Mouse (Mus musculus) lung, embryonic 16.5 days (tissue): Measurements from ENCODE around the gene Smad6. TPM values are rescaled to one million over a fixed set of nuclear protein-coding genes. Genes with fewer than 3 reads are reported as not detected.

ENCODE experiments used
- ATAC-seq: fragments of 200-750 bp; cut with Nextera tagmentation; 2 replicates; pipeline ENCODE4 v1.8.0; 2017; ENCODE audit warnings: low read depth, mild to moderate bottlenecking, moderate library complexity
- H3K27ac ChIP-seq: fragments of 300-500 bp; sonication (generic); 2 replicates; pipeline ENCODE4 v1.5.1; 2014; ENCODE audit warnings: mild to moderate bottlenecking, control low read depth, low read length
- H3K27me3 ChIP-seq: fragments of 300-500 bp; sonication (generic); 2 replicates; pipeline ENCODE4 v1.6.1; 2014; ENCODE audit warnings: low read depth, low read length, mixed read lengths; ENCODE audit not compliant: control insufficient read depth, insufficient read depth
- H3K36me3 ChIP-seq: fragments of 300-500 bp; sonication (generic); 2 replicates; pipeline ENCODE4 v1.6.1; 2014; ENCODE audit warnings: low read length; ENCODE audit not compliant: control insufficient read depth, insufficient read depth
- H3K4me1 ChIP-seq: fragments of 300-500 bp; sonication (generic); replicated peaks from 2 replicates; pipeline ENCODE4 v1.6.1; 2014; ENCODE audit warnings: low read length, mixed read lengths; ENCODE audit not compliant: control insufficient read depth, insufficient read depth
- H3K4me2 ChIP-seq: fragments of 300-500 bp; sonication (generic); 2 replicates; pipeline ENCODE4 v1.6.1; 2014; ENCODE audit warnings: low read depth, low read length, control low read depth
- H3K4me3 ChIP-seq: fragments of 300-500 bp; sonication (generic); 2 replicates; pipeline ENCODE4 v1.5.1; 2014; ENCODE audit warnings: mild to moderate bottlenecking, low read length, control low read depth
- H3K9ac ChIP-seq: fragments of 300-500 bp; sonication (generic); 2 replicates; pipeline ENCODE4 v1.6.1; 2014; ENCODE audit warnings: low read length, control low read depth
- H3K9me3 ChIP-seq: fragments of 300-500 bp; sonication (generic); 2 replicates; pipeline ENCODE4 v1.6.1; 2016; ENCODE audit warnings: low read length; ENCODE audit not compliant: control insufficient read depth
- WGBS: fragments of 180-500 bp; shearing (Covaris S2); extraction: QIAGEN DNeasy Blood & Tissue Kit; methylation state at CpG from one replicate; pipeline ENCODE4 v1.1.7; 2014; 5-methylcytosine and 5-hydroxymethylcytosine counted together
- polyA plus RNA-seq: library from polyadenylated mRNA; unstranded; fragments of >200 nt; fragmentation: Nextera tagmentation; extraction: Ambion mirVana; gene quantifications from 2 replicates; pipeline ENCODE4 v1.2.1, GENCODE M21; 2015

Gene Smad6
- polyA plus RNA-seq, 1 experiment from 2014 or later: 8.6 TPM

DNA sequence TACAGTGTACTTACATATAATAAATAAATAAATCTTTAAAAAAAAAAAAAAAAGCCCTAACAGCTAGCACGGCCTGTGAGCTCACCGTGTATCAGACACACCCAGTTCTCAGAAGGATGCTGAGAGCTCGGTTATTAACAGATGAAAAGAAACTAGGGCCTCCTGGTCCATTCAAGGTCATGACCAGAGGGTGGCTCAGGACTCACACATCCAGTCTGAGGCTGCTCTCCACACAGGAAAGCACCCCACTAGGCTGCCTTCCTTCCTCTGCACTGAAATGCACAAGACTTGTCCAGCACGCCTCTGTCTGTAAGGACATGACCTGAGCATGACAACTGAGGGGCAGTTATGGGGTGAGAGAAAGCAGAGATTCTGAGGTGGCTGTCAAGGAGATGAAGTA is 50.3 kb downstream of the Smad6 start:
- H3K36me3 ChIP-seq: no peaks in the 10 kb centered on the region
- H3K4me3 ChIP-seq: no peak overlapping the region
- 36% methylated on average over 4 of the region's 4 CpGs for WGBS
- peak overlapping the region; percentile 19; the same call in 1 of the 2 replicates for H3K27ac ChIP-seq
- no peak overlapping the region; the same call in 1 of the 2 replicates for H3K9ac ChIP-seq
- H3K4me1 ChIP-seq: peaks cover 86% of the 10 kb centered on the region
- no peaks in the 10 kb centered on the region for H3K27me3 ChIP-seq
- no peak for ATAC-seq
- H3K9me3 ChIP-seq: no peaks in the 10 kb centered on the region
- H3K4me2 ChIP-seq: no peak overlapping the region

DNA sequence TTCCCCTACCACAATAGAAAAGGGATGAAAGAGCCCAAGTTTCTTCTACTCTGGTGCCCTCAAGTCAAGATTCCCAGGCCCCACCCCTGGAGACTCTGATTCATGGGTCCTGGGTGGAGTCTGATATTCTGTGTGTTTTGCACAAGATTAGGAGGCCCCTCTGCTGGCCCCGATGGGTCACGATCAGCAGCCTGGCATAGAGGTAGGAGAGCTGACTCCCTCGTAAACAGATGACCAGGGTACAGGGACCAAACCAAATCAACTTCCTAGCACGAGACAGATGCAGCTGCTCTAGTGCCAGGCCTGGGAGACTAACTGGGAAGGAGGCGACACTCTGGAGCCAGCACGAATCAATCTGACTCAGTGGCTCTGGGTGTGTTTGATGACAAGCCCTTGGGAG is 51.0 kb downstream of the Smad6 start:
- 51% methylated on average over 6 of the region's 6 CpGs for WGBS
- Histone ChIP-seq H3K36me3 (no peaks in the 10 kb centered on the region), H3K9ac (peak overlapping the region; percentile 30), H3K9me3 (no peaks in the 10 kb centered on the region), H3K4me1 (peaks cover 86% of the 10 kb centered on the region), H3K27me3 (no peaks in the 10 kb centered on the region), H3K4me2 (no peak overlapping the region), H3K27ac (peak overlapping the region; percentile 91), H3K4me3 (no peak overlapping the region)
- ATAC-seq: no peak

DNA sequence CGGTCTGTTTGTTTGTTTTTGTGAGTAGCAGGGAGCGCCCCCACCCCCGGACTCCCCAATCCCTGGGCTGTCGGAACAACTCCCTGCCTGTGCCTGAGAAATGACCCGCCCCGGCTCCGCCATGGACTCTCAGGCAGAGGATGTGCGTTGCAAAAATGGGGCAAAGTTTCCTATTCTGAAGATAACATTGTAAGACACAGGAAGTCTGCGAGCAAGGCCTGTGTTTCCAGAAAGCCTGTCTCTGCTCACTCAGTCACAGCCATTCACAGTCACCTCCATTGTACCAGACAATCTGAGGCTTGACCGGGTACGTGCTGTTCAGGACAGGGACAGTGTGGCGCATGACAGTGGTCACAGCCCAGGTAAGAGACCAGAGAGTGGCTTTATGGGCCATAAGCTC is 51.5 kb downstream of the Smad6 start:
- no peaks in the 10 kb centered on the region for H3K36me3 ChIP-seq
- H3K27ac ChIP-seq: peak overlapping the region; percentile 91
- ATAC-seq: no peak
- H3K4me3 ChIP-seq: no peak overlapping the region
- H3K4me2 ChIP-seq: no peak overlapping the region
- no peaks in the 10 kb centered on the region for H3K27me3 ChIP-seq
- H3K4me1 ChIP-seq: peaks cover 86% of the 10 kb centered on the region
- H3K9me3 ChIP-seq: no peaks in the 10 kb centered on the region
- 32% methylated on average over 12 of the region's 12 CpGs for WGBS
- H3K9ac ChIP-seq: peak overlapping the region; percentile 30; the same call in 1 of the 2 replicates

DNA sequence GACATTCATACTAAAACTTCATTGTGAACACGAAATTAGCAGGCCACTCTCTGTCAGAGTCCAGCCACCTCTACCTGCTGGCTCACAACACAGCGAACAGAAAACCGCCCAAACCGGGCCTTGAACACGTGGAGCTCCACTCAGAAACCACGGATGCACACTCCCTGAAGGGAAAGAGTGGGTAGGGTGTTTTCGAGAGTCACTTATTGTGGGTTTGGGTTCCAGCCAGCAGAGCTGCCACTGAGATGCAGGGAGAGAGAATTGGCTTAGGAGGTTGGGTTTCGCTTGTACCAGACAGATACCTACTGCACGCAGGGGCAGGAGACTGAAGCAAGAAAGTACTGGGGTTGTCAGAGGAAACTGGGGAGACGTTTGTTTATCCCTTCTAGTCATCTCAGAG is 52.4 kb downstream of the Smad6 start:
- no peak overlapping the region for H3K4me2 ChIP-seq
- H3K4me3 ChIP-seq: no peak overlapping the region
- ATAC-seq: no peak
- H3K9ac ChIP-seq: no peak overlapping the region
- peak overlapping the region; percentile 91 for H3K27ac ChIP-seq
- H3K9me3 ChIP-seq: no peaks in the 10 kb centered on the region
- H3K36me3 ChIP-seq: no peaks in the 10 kb centered on the region
- 57% methylated on average over 10 of the region's 10 CpGs for WGBS
- peaks cover 85% of the 10 kb centered on the region for H3K4me1 ChIP-seq
- H3K27me3 ChIP-seq: no peaks in the 10 kb centered on the region

DNA sequence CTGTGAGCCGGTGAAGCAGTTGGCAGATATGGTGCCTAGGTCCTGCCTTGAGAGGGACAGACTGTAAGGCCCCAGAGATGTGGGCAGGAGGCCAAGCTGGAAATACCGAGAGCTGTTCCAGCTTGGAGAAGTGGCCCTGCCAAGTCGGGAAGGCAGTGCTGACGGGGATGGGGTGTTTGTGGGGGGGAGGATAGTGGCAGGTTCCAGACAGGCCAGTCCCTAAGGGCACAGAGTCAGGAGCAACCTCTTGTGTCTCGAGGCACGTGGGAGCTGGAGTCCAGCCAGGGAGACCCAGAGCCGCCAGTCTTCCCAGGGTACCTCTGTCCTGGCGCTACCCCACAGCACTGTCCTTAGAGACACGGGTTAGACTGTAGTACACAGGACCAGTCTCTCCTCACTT is 53.3 kb downstream of the Smad6 start:
- ATAC-seq: peak; percentile 83
- Histone ChIP-seq H3K4me2 (peak overlapping the region; percentile 19; the same call in 1 of the 2 replicates), H3K4me3 (no peak overlapping the region), H3K9me3 (no peaks in the 10 kb centered on the region), H3K9ac (no peak overlapping the region; the same call in 1 of the 2 replicates), H3K27ac (peak overlapping the region; percentile 91), H3K27me3 (no peaks in the 10 kb centered on the region), H3K36me3 (no peaks in the 10 kb centered on the region), H3K4me1 (peaks cover 88% of the 10 kb centered on the region)
- 9% methylated on average over 9 of the region's 9 CpGs for WGBS

DNA sequence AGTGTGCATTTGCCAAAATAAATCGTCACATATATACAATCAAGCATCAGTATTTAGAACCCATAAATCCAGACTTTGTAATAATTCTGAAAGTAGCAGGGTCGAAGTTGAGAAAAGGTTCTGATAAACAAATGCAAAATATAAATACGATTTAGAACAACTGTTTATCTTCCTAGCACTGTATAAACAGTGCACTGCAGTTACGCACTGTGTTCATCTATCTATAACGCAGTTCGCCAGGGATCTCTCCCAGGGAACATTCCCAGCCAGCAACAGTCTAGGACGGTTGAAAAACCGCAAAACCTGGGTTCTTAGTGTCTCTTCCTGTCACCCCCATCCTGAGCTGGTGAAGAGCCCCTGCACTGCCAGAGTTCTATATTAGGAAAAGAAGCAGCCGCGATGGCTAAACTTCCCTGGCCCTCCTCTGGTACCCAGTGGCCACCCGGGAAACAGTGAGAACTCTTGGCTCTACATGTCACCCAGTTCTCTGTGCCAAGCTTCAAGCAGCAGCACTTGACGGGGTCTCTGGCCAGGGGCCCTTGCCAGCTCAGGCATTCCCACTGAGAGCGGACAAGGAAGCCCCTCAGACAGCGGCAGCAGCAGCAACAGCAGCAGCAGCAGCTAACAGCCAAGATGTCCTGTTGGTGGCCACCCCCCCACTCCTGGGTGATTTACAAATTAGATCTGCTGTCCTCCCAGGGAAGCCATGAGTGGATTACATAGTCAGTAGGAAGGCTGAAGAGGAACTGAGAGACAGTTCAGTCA is 54.3 kb downstream of the Smad6 start:
- 24% methylated on average over 14 of the region's 14 CpGs for WGBS

DNA sequence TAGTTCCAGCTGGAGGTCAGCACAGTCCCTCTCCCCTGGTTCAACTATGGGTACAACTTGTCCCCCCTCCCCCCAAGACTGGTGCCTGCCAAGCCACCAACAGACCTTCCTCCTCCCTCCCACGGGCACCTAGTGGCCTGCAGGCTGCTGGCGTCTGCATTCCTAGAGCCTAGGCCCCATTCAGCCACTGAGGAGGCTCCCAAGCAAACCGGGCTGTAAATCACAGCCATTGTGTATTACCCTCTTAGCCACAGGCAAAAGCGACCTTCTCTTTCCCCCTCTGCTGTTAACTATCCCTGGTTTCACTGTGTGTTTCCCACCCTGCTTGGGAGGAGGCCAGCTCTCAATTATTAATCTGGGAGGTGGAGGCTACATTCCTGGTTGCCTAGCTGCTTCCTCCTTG is 56.3 kb downstream of the Smad6 start:
- peak overlapping the region; percentile 17 for H3K4me2 ChIP-seq
- H3K9me3 ChIP-seq: no peaks in the 10 kb centered on the region
- H3K4me3 ChIP-seq: no peak overlapping the region
- H3K4me1 ChIP-seq: peaks cover 90% of the 10 kb centered on the region
- WGBS: 19% methylated on average over 4 of the region's 4 CpGs
- no peaks in the 10 kb centered on the region for H3K27me3 ChIP-seq
- peak overlapping the region; percentile 74 for H3K27ac ChIP-seq
- no peak for ATAC-seq
- H3K9ac ChIP-seq: peak overlapping the region; percentile 34; the same call in 1 of the 2 replicates
- no peaks in the 10 kb centered on the region for H3K36me3 ChIP-seq

More for the DNA sequence above, 54.3 kb downstream of the Smad6 start:
- Histone ChIP-seq H3K9me3 (no peaks in the 10 kb centered on the region), H3K4me1 (peaks cover 91% of the 10 kb centered on the region), H3K36me3 (no peaks in the 10 kb centered on the region), H3K4me3 (peak overlapping the region; percentile 4; the same call in 1 of the 2 replicates), H3K4me2 (peak overlapping the region; percentile 19; the same call in 1 of the 2 replicates), H3K27me3 (no peaks in the 10 kb centered on the region), H3K9ac (peak overlapping the region; percentile 21), H3K27ac (peak overlapping the region; percentile 91)
- ATAC-seq: peak; percentile 63

DNA sequence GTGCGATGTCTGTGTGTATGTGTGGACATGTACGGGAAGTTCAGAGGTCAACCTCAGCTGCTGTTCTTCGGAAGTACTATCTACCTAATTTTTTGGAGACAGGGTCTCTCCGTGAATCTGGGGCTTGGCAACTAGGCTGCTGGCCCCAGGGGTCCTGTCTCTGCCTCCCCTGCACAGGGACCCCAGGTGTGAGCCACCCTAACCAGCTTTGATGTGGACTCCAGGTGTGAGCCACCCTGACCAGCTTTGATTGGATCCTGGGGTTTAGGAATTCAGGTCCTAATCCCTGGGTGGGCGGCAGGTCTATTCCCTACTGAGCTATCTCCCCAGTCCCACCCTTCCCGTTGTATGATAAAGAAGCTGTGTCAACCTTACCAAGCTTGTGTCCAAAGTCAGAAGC is 60.0 kb downstream of the Smad6 start:
- Histone ChIP-seq H3K36me3 (no peaks in the 10 kb centered on the region), H3K4me3 (no peak overlapping the region), H3K9me3 (no peaks in the 10 kb centered on the region), H3K27me3 (no peaks in the 10 kb centered on the region), H3K27ac (no peak overlapping the region), H3K9ac (no peak overlapping the region), H3K4me2 (no peak overlapping the region), H3K4me1 (peaks cover 86% of the 10 kb centered on the region)
- 79% methylated on average over 6 of the region's 6 CpGs for WGBS
- ATAC-seq: no peak

DNA sequence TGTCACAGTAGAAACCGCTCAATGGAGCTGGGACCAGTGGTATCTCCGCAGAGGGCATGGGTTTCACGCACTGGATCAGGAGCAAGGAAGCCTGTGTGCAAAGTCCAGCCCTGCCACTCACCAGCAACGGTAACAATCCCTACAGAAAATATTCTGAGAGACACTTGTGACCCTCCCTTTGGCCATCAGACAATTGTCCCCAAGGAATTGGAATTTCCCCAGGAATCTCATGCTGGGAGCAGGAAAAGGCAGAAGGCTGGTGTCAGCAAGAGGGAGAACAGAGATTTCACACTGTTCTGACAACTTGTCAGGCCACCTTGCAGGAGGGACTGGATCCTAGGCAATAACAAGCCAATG is 61.1 kb downstream of the Smad6 start:
- no peaks in the 10 kb centered on the region for H3K27me3 ChIP-seq
- H3K4me3 ChIP-seq: no peak overlapping the region
- 31% methylated on average over 4 of the region's 4 CpGs for WGBS
- no peaks in the 10 kb centered on the region for H3K9me3 ChIP-seq
- no peaks in the 10 kb centered on the region for H3K36me3 ChIP-seq
- no peak for ATAC-seq
- no peak overlapping the region; the same call in 1 of the 2 replicates for H3K4me2 ChIP-seq
- H3K9ac ChIP-seq: peak overlapping the region; percentile 65
- H3K27ac ChIP-seq: peak overlapping the region; percentile 94
- H3K4me1 ChIP-seq: peaks cover 81% of the 10 kb centered on the region
